Mouse (Mus musculus): Measurements from ENCODE around the gene Pcnx. TPM values are rescaled to one million over a fixed set of nuclear protein-coding genes. Genes with fewer than 3 reads are reported as not detected.

Gene Pcnx
- 10 to 100 TPM; 79.6 to 96.8 (median 90.7) TPM for total RNA-seq (2022)

- DNase-seq (ENCODE audit: low spot score in 2 of 2): peak; percentile 60 to 68
Measured at GRCm38 (mm10) chr12:81859351-81860307, at the start of gene Pcnx. Gene Pcnx, plus strand, starts transcription at chr12:81860023.

- no peak for DNase-seq (ENCODE audit: low spot score in 2 of 2)
Measured at GRCm38 (mm10) chr12:81810417-81810816, 49.4 kb upstream of the Pcnx start.

- no peak for DNase-seq (ENCODE audit: low spot score in 2 of 2)
Measured at GRCm38 (mm10) chr12:81814742-81815141, 45.1 kb upstream of the Pcnx start.

GRCm38 (mm10) chr12:81816330-81817125 lies 43.3 kb upstream of the Pcnx start:
- DNase-seq (ENCODE audit: low spot score in 2 of 2): no peak

- DNase-seq (ENCODE audit: low spot score in 2 of 2): no peak
Measured at GRCm38 (mm10) chr12:81817126-81817505, 42.7 kb upstream of the Pcnx start.

GRCm38 (mm10) chr12:81820700-81821099 lies 39.1 kb upstream of the Pcnx start:
- peak in 1 of 2 experiments; percentile 57 for DNase-seq (ENCODE audit: low spot score in 2 of 2)

- no peak for DNase-seq (ENCODE audit: low spot score in 2 of 2)
Measured at GRCm38 (mm10) chr12:81822176-81822575, 37.6 kb upstream of the Pcnx start.

- DNase-seq (ENCODE audit: low spot score in 2 of 2): no peak
Measured at GRCm38 (mm10) chr12:81822778-81823480, 36.9 kb upstream of the Pcnx start.

GRCm38 (mm10) chr12:81828355-81828754 lies 31.5 kb upstream of the Pcnx start:
- DNase-seq (ENCODE audit: low spot score in 2 of 2): no peak

- no peak for DNase-seq (ENCODE audit: low spot score in 2 of 2)
Measured at GRCm38 (mm10) chr12:81832039-81832738, 27.6 kb upstream of the Pcnx start.

GRCm38 (mm10) chr12:81833094-81833493 lies 26.7 kb upstream of the Pcnx start:
- no peak for DNase-seq (ENCODE audit: low spot score in 2 of 2)

- DNase-seq (ENCODE audit: low spot score in 2 of 2): no peak
Measured at GRCm38 (mm10) chr12:81836162-81836561, 23.7 kb upstream of the Pcnx start.

GRCm38 (mm10) chr12:81837463-81837862 lies 22.4 kb upstream of the Pcnx start:
- DNase-seq (ENCODE audit: low spot score in 2 of 2): no peak

GRCm38 (mm10) chr12:81839663-81840062 lies 20.2 kb upstream of the Pcnx start:
- no peak for DNase-seq (ENCODE audit: low spot score in 2 of 2)

GRCm38 (mm10) chr12:81841046-81841445 lies 18.8 kb upstream of the Pcnx start:
- DNase-seq (ENCODE audit: low spot score in 2 of 2): no peak

GRCm38 (mm10) chr12:81843501-81843900 lies 16.3 kb upstream of the Pcnx start:
- no peak for DNase-seq (ENCODE audit: low spot score in 2 of 2)

GRCm38 (mm10) chr12:81844572-81844971 lies 15.3 kb upstream of the Pcnx start:
- DNase-seq (ENCODE audit: low spot score in 2 of 2): no peak

GRCm38 (mm10) chr12:81844981-81845380 lies 14.8 kb upstream of the Pcnx start:
- DNase-seq (ENCODE audit: low spot score in 2 of 2): no peak

- no peak for DNase-seq (ENCODE audit: low spot score in 2 of 2)
Measured at GRCm38 (mm10) chr12:81849629-81850028, 10.2 kb upstream of the Pcnx start.

GRCm38 (mm10) chr12:81852551-81852950 lies 7.3 kb upstream of the Pcnx start:
- no peak for DNase-seq (ENCODE audit: low spot score in 2 of 2)

GRCm38 (mm10) chr12:81852977-81853376 lies 6.8 kb upstream of the Pcnx start:
- DNase-seq (ENCODE audit: low spot score in 2 of 2): no peak

All from left cerebral cortex, adult 8-10 months (tissue).